Mouse (Mus musculus) forebrain, embryonic 13.5 days (tissue): ENCODE measurements around the gene Celf2. TPM values are rescaled to one million over a fixed set of nuclear protein-coding genes. Genes with fewer than 3 reads are reported as not detected.

ENCODE experiments used
- ATAC-seq: fragments of 200-750 bp; cut with Nextera tagmentation; 2 replicates; pipeline ENCODE4 v1.8.0; 2017
- H3K27ac ChIP-seq: fragments of 300-500 bp; sonication (generic); 2 replicates; pipeline ENCODE4 v1.5.1; 2015; ENCODE audit warnings: inconsistent platforms, mild to moderate bottlenecking, moderate library complexity
- H3K27me3 ChIP-seq: fragments of 300-500 bp; sonication (generic); 2 replicates; pipeline ENCODE4 v1.6.1; 2015; ENCODE audit warnings: mild to moderate bottlenecking, inconsistent platforms
- H3K36me3 ChIP-seq: fragments of 300-500 bp; sonication (generic); 2 replicates; pipeline ENCODE4 v1.6.1; 2015; ENCODE audit warnings: mild to moderate bottlenecking, inconsistent platforms; ENCODE audit not compliant: poor library complexity, severe bottlenecking
- H3K4me1 ChIP-seq: fragments of 300-500 bp; sonication (generic); 2 replicates; pipeline ENCODE4 v1.6.1; 2015; ENCODE audit warnings: inconsistent platforms
- H3K4me2 ChIP-seq: fragments of 300-500 bp; sonication (generic); 2 replicates; pipeline ENCODE4 v1.6.1; 2015; ENCODE audit warnings: inconsistent platforms, mild to moderate bottlenecking, moderate library complexity
- H3K4me3 ChIP-seq: fragments of 300-500 bp; sonication (generic); 2 replicates; pipeline ENCODE4 v1.5.1; 2015; ENCODE audit warnings: mild to moderate bottlenecking, inconsistent platforms
- H3K9ac ChIP-seq: fragments of 300-500 bp; sonication (generic); 2 replicates; pipeline ENCODE4 v1.6.1; 2015; ENCODE audit warnings: mild to moderate bottlenecking, inconsistent platforms
- H3K9me3 ChIP-seq: fragments of 300-500 bp; sonication (generic); replicated peaks from 2 replicates; pipeline ENCODE4 v1.6.1; 2016; ENCODE audit warnings: inconsistent platforms
- WGBS: fragments of 180-500 bp; shearing (Covaris S2); methylation state at CpG from one replicate; pipeline ENCODE4 v1.1.7; 2015; 5-methylcytosine and 5-hydroxymethylcytosine counted together
- polyA plus RNA-seq: library from polyadenylated mRNA; unstranded; fragments of >200 nt; fragmentation: Nextera tagmentation; extraction: Ambion mirVana; gene quantifications from 2 replicates; pipeline ENCODE4 v1.2.1, GENCODE M21; 2015

The Celf2 gene
- polyA plus RNA-seq, 1 experiment from 2014 or later, result 226 TPM

DNA sequence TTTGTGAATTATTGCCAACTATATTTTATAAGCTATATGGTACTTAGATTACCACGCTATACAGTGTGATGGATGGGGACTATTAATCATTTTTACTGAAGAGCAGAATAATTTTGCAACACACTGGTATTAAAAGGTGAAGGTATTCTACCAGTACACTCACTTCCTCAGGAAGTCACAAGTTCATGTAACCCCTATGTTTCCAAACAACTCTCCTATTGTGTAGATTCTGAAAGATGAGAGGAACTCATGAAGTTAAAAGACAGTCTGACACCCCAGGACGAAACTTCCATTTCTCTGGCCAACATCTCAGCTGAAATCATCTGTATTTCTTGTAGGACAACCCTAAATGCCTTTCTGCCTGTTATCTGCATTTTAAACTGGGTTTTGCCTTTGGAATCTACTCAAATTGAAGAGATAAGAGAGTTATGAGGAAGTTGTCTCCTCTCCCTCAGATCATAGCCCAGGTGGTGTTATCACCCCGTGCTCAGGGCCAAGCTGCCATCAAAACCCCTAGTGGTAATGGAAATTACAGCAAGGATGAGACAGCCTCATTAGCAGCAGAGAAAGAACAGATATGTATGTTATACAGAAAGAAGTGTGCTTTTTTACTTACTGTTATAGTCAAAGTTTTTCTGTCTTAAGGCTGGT lies 722.7 kb downstream of the Celf2 start:
- WGBS, result 83% methylated on average over 3 of the region's 3 CpGs
- H3K27me3 ChIP-seq, result no peaks in the 10 kb centered on the region
- H3K9me3 ChIP-seq, result no peaks in the 10 kb centered on the region
- H3K4me2 ChIP-seq, result no peak overlapping the region
- H3K36me3 ChIP-seq, result no peaks in the 10 kb centered on the region
- H3K27ac ChIP-seq, result no peak overlapping the region
- no peak overlapping the region for H3K9ac ChIP-seq
- H3K4me3 ChIP-seq, result no peak overlapping the region
- no peak for ATAC-seq
- peaks cover 12% of the 10 kb centered on the region for H3K4me1 ChIP-seq

DNA sequence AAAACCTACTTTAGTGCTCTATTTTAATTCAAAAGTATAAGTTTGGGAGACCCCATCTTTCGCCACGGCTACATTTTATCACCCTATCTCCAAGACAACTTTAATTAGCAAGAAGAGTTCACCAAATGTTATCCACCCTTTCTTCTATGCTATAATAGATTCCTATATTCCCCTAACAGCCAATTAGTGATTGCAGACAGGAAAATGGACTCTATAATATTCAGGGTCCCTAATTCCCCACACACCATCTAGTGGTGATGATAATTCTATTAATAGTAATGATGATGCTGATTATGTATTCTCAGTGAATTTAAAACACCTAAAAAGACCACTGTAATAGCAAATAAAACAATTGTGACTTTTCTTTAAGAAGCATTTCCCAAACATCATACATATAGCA lies 739.1 kb downstream of the Celf2 start:
- no peak for ATAC-seq
- Histone ChIP-seq H3K9me3 (no peaks in the 10 kb centered on the region), H3K4me3 (no peak overlapping the region), H3K36me3 (0 out of 2 replicates have a peak, but pooled peaks cover 9% of the 10 kb centered on the region), H3K4me2 (no peak overlapping the region), H3K4me1 (no peaks in the 10 kb centered on the region), H3K9ac (no peak overlapping the region), H3K27ac (no peak overlapping the region), H3K27me3 (no peaks in the 10 kb centered on the region)
- 75% methylated on average over 2 of the region's 2 CpGs for WGBS

DNA sequence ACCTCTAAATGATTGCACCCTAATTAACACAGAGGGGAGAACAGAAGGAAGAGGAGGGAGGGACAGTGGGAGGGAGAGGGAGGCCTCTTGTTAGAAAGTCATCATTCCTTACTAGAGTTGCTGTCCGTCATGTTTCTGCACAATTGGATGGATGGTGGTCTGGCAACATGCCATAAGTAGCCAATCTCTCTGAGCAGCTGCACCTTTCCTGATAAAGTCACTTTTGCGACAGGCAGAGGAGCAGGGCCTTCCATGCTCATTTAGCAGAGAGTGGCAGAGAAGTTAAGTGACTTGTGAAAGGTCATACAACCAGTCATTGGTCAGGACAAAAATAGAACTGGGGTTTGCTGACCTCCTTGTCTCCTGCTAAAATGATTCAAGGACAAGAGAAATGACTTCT lies 747.0 kb downstream of the Celf2 start:
- no peaks in the 10 kb centered on the region for H3K9me3 ChIP-seq
- peaks cover 8% of the 10 kb centered on the region; the same call in 1 of the 2 replicates for H3K36me3 ChIP-seq
- WGBS, result 60% methylated on average over 2 of the region's 2 CpGs
- no peak overlapping the region for H3K4me3 ChIP-seq
- H3K4me2 ChIP-seq, result no peak overlapping the region
- ATAC-seq, result no peak
- no peak overlapping the region for H3K9ac ChIP-seq
- H3K27me3 ChIP-seq, result no peaks in the 10 kb centered on the region
- no peak overlapping the region for H3K27ac ChIP-seq
- peaks cover 3% of the 10 kb centered on the region; the same call in 1 of the 2 replicates for H3K4me1 ChIP-seq

DNA sequence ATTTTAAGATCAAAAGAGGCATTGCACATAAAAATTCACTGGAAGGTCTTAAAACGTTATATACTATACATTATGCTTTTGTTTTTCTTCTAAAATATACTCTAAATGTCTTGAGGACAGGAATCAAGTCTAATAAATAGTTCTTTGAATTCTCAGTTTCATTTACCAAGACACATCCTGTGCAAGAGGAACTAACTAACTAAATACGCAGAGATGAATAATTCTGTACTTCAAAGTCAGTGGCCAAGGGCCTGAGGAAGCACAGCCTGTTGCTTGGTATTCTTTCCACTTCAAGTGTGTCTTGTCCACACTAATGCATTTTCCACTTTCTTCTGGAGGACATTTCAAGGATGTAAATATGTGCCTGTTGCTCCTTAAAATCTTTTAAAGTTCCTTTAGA lies 766.2 kb downstream of the Celf2 start:
- H3K27ac ChIP-seq, result no peak overlapping the region
- no peaks in the 10 kb centered on the region for H3K27me3 ChIP-seq
- no peak overlapping the region for H3K9ac ChIP-seq
- H3K9me3 ChIP-seq, result no peaks in the 10 kb centered on the region
- no peak overlapping the region for H3K4me3 ChIP-seq
- peaks cover 12% of the 10 kb centered on the region; the same call in 1 of the 2 replicates for H3K4me1 ChIP-seq
- WGBS, result 88% methylated on average over 2 of the region's 2 CpGs
- no peak for ATAC-seq
- no peak overlapping the region for H3K4me2 ChIP-seq
- H3K36me3 ChIP-seq, result no peaks in the 10 kb centered on the region

DNA sequence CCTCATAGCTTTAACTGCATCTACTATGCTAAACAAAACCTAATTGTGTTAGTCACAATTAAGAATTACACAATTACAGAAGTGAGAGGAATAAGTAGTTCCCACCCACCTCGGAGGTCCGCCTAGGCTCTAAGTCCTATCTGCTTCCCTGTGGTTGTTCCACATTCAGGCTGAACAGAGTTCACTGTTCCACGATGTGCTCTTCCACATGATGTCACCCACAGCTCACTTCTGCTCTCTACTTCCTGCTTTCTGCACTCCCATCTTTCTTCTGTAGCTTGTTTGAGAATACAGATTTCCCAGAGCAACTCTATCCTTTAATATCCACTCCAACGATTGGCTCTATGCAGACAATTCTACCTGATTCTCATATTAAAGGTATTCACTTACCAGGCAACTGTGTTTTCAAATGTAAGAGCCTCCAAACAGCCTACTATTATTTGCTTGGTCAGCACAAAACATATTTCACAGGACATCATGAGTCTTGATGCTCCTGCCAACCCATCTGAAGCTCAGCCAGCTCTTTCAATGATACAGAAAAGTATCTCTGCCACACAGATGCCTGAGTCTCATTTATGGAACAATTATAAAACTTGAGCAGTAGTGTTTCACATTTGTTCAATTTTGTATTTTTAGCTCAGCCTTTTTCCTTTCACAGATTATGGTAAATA lies 769.2 kb downstream of the Celf2 start:
- Histone ChIP-seq H3K4me2 (no peak overlapping the region), H3K27me3 (no peaks in the 10 kb centered on the region), H3K4me1 (peaks cover 22% of the 10 kb centered on the region; the same call in 1 of the 2 replicates), H3K9me3 (no peaks in the 10 kb centered on the region), H3K27ac (0 out of 2 replicates have a peak overlapping the region, but pooled peaks have one; percentile 25), H3K36me3 (no peaks in the 10 kb centered on the region), H3K4me3 (no peak overlapping the region), H3K9ac (no peak overlapping the region)
- no peak for ATAC-seq
- WGBS, result 72% methylated on average over 4 of the region's 4 CpGs

DNA sequence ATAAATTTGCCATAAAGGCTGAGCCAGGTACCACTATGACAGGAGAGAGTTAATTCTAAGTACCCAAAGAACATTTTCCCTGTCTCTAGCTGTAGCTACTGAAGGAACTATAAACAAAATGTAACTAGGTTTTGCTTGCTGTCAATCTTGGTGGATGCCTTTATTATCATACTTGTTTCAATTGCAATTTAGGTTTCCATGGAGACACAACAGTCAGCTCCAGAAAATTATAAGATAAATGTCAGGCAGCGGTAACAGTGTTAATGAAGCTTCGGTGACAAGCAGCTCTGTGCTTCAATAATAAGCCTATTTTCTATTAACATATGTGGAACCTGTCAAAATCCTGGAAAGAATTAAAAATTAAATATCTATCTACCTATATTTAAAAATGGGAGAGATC lies 777.3 kb downstream of the Celf2 start:
- Histone ChIP-seq H3K27ac (no peak overlapping the region), H3K27me3 (no peaks in the 10 kb centered on the region), H3K9me3 (no peaks in the 10 kb centered on the region), H3K36me3 (no peaks in the 10 kb centered on the region), H3K9ac (no peak overlapping the region), H3K4me3 (no peak overlapping the region), H3K4me2 (no peak overlapping the region), H3K4me1 (peaks cover 44% of the 10 kb centered on the region)
- 49% methylated on average over 2 of the region's 2 CpGs for WGBS
- no peak for ATAC-seq

DNA sequence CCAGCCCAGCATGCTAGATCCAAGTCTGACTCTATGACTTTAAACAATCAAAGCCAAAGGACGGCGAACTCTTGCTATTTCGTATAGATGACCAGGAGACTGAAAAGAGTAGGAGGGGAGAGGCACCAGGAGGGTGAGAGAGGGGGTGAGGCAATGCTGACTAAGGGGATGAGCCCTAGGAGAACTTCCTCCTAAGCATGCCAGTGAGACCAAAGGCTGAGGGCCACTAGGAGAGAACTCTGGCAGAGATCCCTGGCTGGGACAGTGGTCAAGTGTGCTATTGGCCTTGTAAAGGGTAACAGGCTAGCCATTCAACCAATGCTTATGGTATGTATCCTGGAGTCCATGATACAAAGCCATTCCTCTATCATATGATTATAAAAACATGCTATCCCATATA lies 778.5 kb downstream of the Celf2 start:
- no peaks in the 10 kb centered on the region for H3K36me3 ChIP-seq
- ATAC-seq, result no peak
- peaks cover 48% of the 10 kb centered on the region for H3K4me1 ChIP-seq
- no peak overlapping the region for H3K4me2 ChIP-seq
- no peaks in the 10 kb centered on the region for H3K9me3 ChIP-seq
- H3K27ac ChIP-seq, result no peak overlapping the region
- 52% methylated on average over 3 of the region's 3 CpGs for WGBS
- no peak overlapping the region for H3K9ac ChIP-seq
- no peak overlapping the region for H3K4me3 ChIP-seq
- H3K27me3 ChIP-seq, result no peaks in the 10 kb centered on the region

DNA sequence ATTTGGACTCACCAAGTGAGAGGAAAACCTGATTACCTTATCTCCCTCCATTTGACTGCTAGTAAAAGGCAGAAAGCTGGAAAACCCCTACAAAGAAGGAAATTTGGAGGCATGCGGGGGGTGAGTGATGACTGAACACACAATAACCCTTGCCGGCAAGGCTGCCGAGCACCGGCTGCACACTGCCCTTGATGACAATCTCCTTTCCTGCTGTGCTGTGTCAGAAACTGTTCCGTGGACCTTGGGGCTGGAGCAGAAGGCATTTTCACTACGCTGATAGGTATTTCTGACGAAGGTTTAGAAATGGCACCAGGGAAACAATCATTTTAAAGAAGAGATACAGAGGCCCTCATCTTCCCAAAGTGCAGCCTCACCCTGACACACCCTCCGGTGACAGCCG lies 779.4 kb downstream of the Celf2 start:
- Histone ChIP-seq H3K36me3 (no peaks in the 10 kb centered on the region), H3K27ac (peak overlapping the region; percentile 19; the same call in 1 of the 2 replicates), H3K9me3 (no peaks in the 10 kb centered on the region), H3K27me3 (no peaks in the 10 kb centered on the region), H3K4me3 (no peak overlapping the region), H3K4me1 (peaks cover 49% of the 10 kb centered on the region), H3K9ac (no peak overlapping the region), H3K4me2 (no peak overlapping the region)
- no peak for ATAC-seq
- 42% methylated on average over 9 of the region's 9 CpGs for WGBS

DNA sequence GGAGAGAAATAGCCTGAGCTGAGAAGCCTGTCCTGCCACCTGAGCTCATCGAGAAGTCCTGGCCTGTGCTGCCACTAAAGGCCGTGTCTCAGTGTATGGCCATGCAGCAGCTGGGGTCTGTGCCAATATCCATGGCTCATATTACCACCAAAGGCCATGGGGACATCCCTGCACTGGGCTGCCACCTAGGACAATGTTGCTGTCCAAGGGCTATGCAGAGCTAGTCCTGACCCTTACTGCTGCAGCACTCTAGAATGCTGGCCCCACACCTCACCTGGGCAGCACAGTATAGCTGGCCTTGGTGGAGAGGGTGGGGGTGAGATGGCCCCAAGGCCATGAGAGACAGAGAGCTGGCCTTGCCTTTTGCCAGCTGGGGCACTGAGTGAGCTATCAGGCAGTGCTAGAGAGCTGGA lies 780.5 kb downstream of the Celf2 start:
- H3K4me1 ChIP-seq, result peaks cover 49% of the 10 kb centered on the region
- no peaks in the 10 kb centered on the region for H3K27me3 ChIP-seq
- no peaks in the 10 kb centered on the region for H3K9me3 ChIP-seq
- no peak overlapping the region for H3K4me2 ChIP-seq
- H3K27ac ChIP-seq, result no peak overlapping the region
- no peak overlapping the region for H3K9ac ChIP-seq
- ATAC-seq, result peak; percentile 36
- no peak overlapping the region for H3K4me3 ChIP-seq
- WGBS, result 86% methylated on average over 2 of the region's 2 CpGs
- no peaks in the 10 kb centered on the region for H3K36me3 ChIP-seq

DNA sequence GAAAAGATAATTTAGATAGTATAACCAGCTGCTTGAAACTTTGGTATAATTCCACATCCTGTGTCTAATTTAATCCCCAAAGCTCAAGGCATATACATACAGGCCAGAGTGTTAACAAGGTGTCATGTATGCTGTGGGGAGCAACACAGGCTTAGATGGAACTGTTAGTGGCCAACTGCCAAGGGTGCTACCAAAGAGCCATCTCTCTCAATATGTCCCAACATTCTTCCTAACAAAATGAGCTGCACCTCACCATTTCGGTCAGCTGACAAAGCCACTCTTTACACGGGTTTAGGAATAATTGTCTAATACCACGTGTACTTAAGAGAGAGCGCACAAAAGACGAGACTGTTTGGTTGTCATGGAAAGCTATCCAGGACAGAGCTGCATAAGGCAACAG lies 782.0 kb downstream of the Celf2 start:
- WGBS, result 60% methylated on average over 5 of the region's 5 CpGs
- no peak overlapping the region for H3K4me2 ChIP-seq
- ATAC-seq, result 0 out of 2 replicates have a peak, but pooled peaks have one; percentile 12
- no peak overlapping the region for H3K9ac ChIP-seq
- no peaks in the 10 kb centered on the region for H3K27me3 ChIP-seq
- no peaks in the 10 kb centered on the region for H3K9me3 ChIP-seq
- no peak overlapping the region for H3K4me3 ChIP-seq
- H3K4me1 ChIP-seq, result peaks cover 58% of the 10 kb centered on the region
- H3K27ac ChIP-seq, result no peak overlapping the region
- H3K36me3 ChIP-seq, result no peaks in the 10 kb centered on the region

DNA sequence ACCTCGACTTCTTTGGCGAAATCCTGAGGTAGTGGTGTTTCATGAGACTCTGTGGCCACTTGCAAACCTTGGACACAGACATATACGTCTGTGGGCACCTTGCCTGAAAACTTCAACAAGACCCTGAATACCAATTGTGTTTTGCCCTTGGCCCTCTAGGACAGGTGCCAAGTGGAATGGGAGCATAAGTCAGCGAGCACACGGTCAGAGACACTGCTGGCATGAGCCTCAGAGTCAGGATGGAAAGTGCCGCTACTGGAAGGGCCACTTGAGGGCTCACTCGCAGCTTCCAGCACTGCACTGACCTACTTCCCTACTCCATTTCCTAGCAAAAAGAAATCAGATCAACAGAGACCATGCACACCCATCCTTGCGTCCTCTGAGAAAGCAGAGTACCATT lies 783.3 kb downstream of the Celf2 start:
- WGBS, result 75% methylated on average over 8 of the region's 8 CpGs
- H3K36me3 ChIP-seq, result no peaks in the 10 kb centered on the region
- no peak overlapping the region for H3K27ac ChIP-seq
- no peak overlapping the region for H3K9ac ChIP-seq
- no peaks in the 10 kb centered on the region for H3K27me3 ChIP-seq
- no peak overlapping the region for H3K4me3 ChIP-seq
- H3K4me1 ChIP-seq, result peaks cover 64% of the 10 kb centered on the region
- no peak for ATAC-seq
- no peak overlapping the region for H3K4me2 ChIP-seq
- H3K9me3 ChIP-seq, result no peaks in the 10 kb centered on the region

DNA sequence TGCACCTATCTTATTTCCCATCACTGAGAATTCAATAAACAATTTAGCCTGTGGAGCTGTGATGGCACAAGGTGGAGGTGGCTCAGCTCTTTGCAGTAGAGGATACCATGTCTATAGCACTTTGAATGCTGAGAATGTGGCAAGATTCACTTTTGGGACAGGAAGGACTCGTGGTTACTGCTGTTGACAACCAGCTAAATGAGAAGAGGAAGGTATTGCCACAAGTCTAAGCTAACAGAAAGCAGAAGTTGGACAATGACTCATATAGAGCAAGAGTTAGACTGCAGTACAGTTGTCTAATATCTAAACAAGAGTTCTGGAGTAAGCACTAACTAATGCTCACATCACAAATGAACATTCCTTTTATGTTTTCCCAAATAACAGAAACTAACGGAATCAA lies 785.8 kb downstream of the Celf2 start:
- Histone ChIP-seq H3K4me3 (no peak overlapping the region), H3K36me3 (no peaks in the 10 kb centered on the region), H3K4me1 (peaks cover 62% of the 10 kb centered on the region), H3K27ac (no peak overlapping the region), H3K9ac (no peak overlapping the region), H3K9me3 (no peaks in the 10 kb centered on the region), H3K27me3 (no peaks in the 10 kb centered on the region), H3K4me2 (no peak overlapping the region)
- ATAC-seq, result no peak
- WGBS, result 70% methylated on average over 2 of the region's 2 CpGs
